Mouse (Mus musculus) MEL (cell line): ENCODE measurements around the gene Stoml3. TPM values are rescaled to one million over a fixed set of nuclear protein-coding genes. Genes with fewer than 3 reads are reported as not detected.
A peak's percentile ranks its signal among the peaks of the same experiment; 100 is the strongest.

Experiments
- DNase-seq: peaks from one replicate; pipeline ENCODE4 v3.0.0; 2011; ENCODE audit warnings: low read depth, low spot score
- H3K27ac ChIP-seq: 2 replicates; pipeline ENCODE4 v1.5.1; 2012; ENCODE audit warnings: low read depth, mild to moderate bottlenecking, control low read depth, low read length, moderate library complexity; ENCODE audit not compliant: control insufficient read depth
- H3K27me3 ChIP-seq, 2 experiments: fragments of 150-350 bp in 1 of 2; sonication (generic) in 1 of 2; 2 replicates each; pipeline ENCODE4 v1.6.1; 2012; ENCODE audit warnings: low read length in 2 of 2, mild to moderate bottlenecking in 2 of 2, improper control_type of control experiment in 1 of 2, moderate library complexity in 1 of 2; ENCODE audit not compliant: insufficient read depth in 2 of 2, control insufficient read depth in 1 of 2
- H3K36me3 ChIP-seq, 2 experiments: 2 replicates each; pipeline ENCODE4 v1.6.1; 2012 to 2014; ENCODE audit warnings: low read length in 2 of 2, improper control_type of control experiment in 1 of 2, inconsistent platforms in 1 of 2, mild to moderate bottlenecking in 1 of 2; ENCODE audit not compliant: insufficient read depth in 2 of 2, control insufficient read depth in 1 of 2
- H3K4me1 ChIP-seq, 2 experiments: fragments of 150-350 bp in 1 of 2; sonication (generic) in 1 of 2; 2 replicates each; pipeline ENCODE4 v1.6.1; 2012; ENCODE audit warnings: low read length in 2 of 2, improper control_type of control experiment in 1 of 2, mild to moderate bottlenecking in 1 of 2; ENCODE audit not compliant: insufficient read depth in 2 of 2, control insufficient read depth in 1 of 2
- H3K4me3 ChIP-seq, 2 experiments: fragments of 150-350 bp in 1 of 2; sonication (generic) in 1 of 2; 2 replicates each; pipeline ENCODE4 v1.5.1; 2012; ENCODE audit warnings: low read depth in 2 of 2, low read length in 2 of 2, mild to moderate bottlenecking in 2 of 2, moderate library complexity in 2 of 2, control low read depth in 1 of 2, improper control_type of control experiment in 1 of 2; ENCODE audit not compliant: control insufficient read depth in 1 of 2, insufficient read depth in 1 of 2
- H3K79me2 ChIP-seq: 2 replicates; pipeline ENCODE4 v1.6.1; 2012; ENCODE audit warnings: mild to moderate bottlenecking, low read length, moderate library complexity; ENCODE audit not compliant: control insufficient read depth, poor library complexity, insufficient read depth
- H3K9ac ChIP-seq: 2 replicates; pipeline ENCODE4 v1.6.1; 2012; ENCODE audit warnings: low read depth, mild to moderate bottlenecking, control low read depth, low read length, moderate library complexity; ENCODE audit not compliant: control insufficient read depth, poor library complexity, severe bottlenecking
- H3K9me3 ChIP-seq: fragments of 150-350 bp; sonication (generic); replicated peaks from 2 replicates; pipeline ENCODE4 v1.6.1; 2012; ENCODE audit warnings: mild to moderate bottlenecking, low read length, improper control_type of control experiment, moderate library complexity; ENCODE audit not compliant: insufficient read depth
- BHLHE40 ChIP-seq: IDR thresholded peaks from 2 replicates; pipeline ENCODE4 v1.6.1; 2012; ENCODE audit warnings: low read depth, mild to moderate bottlenecking, inconsistent platforms, low read length, improper control_type of control experiment, borderline replicate concordance
- CHD1 ChIP-seq: IDR thresholded peaks from 2 replicates; pipeline ENCODE4 v1.6.1; 2012; ENCODE audit warnings: low read depth, mild to moderate bottlenecking, inconsistent platforms, low read length, improper control_type of control experiment
- CHD2 ChIP-seq: IDR thresholded peaks from 2 replicates; pipeline ENCODE4 v1.6.1; 2011; ENCODE audit warnings: low read length, improper control_type of control experiment
- CTCF ChIP-seq, 3 experiments: IDR thresholded peaks in 2 of 3; conservative IDR thresholded peaks in 1 of 3; 2 replicates each; pipeline ENCODE4 v1.5.1; 2011 to 2012; ENCODE audit warnings: low read length in 3 of 3, low read depth in 2 of 3, mild to moderate bottlenecking in 2 of 3, improper control_type of control experiment in 1 of 3, inconsistent platforms in 1 of 3, mixed read lengths in 1 of 3, moderate library complexity in 1 of 3; ENCODE audit not compliant: control insufficient read depth in 1 of 3, insufficient read depth in 1 of 3, poor library complexity in 1 of 3, severe bottlenecking in 1 of 3
- E2F4 ChIP-seq: IDR thresholded peaks from 2 replicates; pipeline ENCODE4 v1.6.1; 2011; ENCODE audit warnings: low read depth, low read length, improper control_type of control experiment, borderline replicate concordance
- EP300 ChIP-seq, 2 experiments: IDR thresholded peaks; 2 replicates each; pipeline ENCODE4 v1.6.1; 2011; ENCODE audit warnings: improper control_type of control experiment in 2 of 2, low read length in 2 of 2, low read depth in 1 of 2, mild to moderate bottlenecking in 1 of 2
- GABPA ChIP-seq: IDR thresholded peaks from 2 replicates; pipeline ENCODE4 v1.6.1; 2012; ENCODE audit warnings: low read depth, mild to moderate bottlenecking, inconsistent platforms, low read length, improper control_type of control experiment, moderate library complexity
- GATA1 ChIP-seq: IDR thresholded peaks from 2 replicates; pipeline ENCODE4 v1.6.1; 2011; ENCODE audit warnings: low read depth, low read length, improper control_type of control experiment
- JUND ChIP-seq: IDR thresholded peaks from 2 replicates; pipeline ENCODE4 v1.6.1; 2011; ENCODE audit warnings: low read depth, mild to moderate bottlenecking, improper control_type of control experiment, low read length
- MAFK ChIP-seq: IDR thresholded peaks from 2 replicates; pipeline ENCODE4 v1.6.1; 2011; ENCODE audit warnings: low read depth, mild to moderate bottlenecking, low read length, improper control_type of control experiment, borderline replicate concordance
- MAX ChIP-seq: IDR thresholded peaks from 2 replicates; pipeline ENCODE4 v1.6.1; 2011; ENCODE audit warnings: low read length, improper control_type of control experiment
- MEF2A ChIP-seq: IDR thresholded peaks from 2 replicates; pipeline ENCODE4 v1.6.1; 2014; ENCODE audit warnings: low read depth, mild to moderate bottlenecking, inconsistent platforms, low read length, improper control_type of control experiment; ENCODE audit not compliant: poor library complexity, insufficient replicate concordance, severe bottlenecking; ENCODE audit errors: extremely low read depth
- MXI1 ChIP-seq: IDR thresholded peaks from 2 replicates; pipeline ENCODE4 v1.6.1; 2011; ENCODE audit warnings: mild to moderate bottlenecking, low read depth, low read length, improper control_type of control experiment
- MYB ChIP-seq: IDR thresholded peaks from 2 replicates; pipeline ENCODE4 v1.6.1; 2011; ENCODE audit warnings: mild to moderate bottlenecking, low read depth, low read length, improper control_type of control experiment
- MYC ChIP-seq: IDR thresholded peaks from 2 replicates; pipeline ENCODE4 v1.6.1; 2011; ENCODE audit warnings: low read depth, mild to moderate bottlenecking, low read length, improper control_type of control experiment, moderate library complexity
- NRF1 ChIP-seq: IDR thresholded peaks from 2 replicates; pipeline ENCODE4 v1.6.1; 2014; ENCODE audit warnings: low read depth, mild to moderate bottlenecking, inconsistent platforms, low read length, improper control_type of control experiment, moderate library complexity; ENCODE audit not compliant: poor library complexity, insufficient read depth, severe bottlenecking
- POLR2A ChIP-seq, 2 experiments: IDR thresholded peaks; 2 replicates each; pipeline ENCODE4 v1.6.1; 2011 to 2012; ENCODE audit warnings: low read length in 2 of 2, mild to moderate bottlenecking in 2 of 2, control low read depth in 1 of 2, improper control_type of control experiment in 1 of 2, low read depth in 1 of 2, moderate library complexity in 1 of 2; ENCODE audit not compliant: control insufficient read depth in 1 of 2, insufficient read depth in 1 of 2, poor library complexity in 1 of 2
- POLR2AphosphoS2 ChIP-seq: IDR thresholded peaks from 2 replicates; pipeline ENCODE4 v1.6.1; 2011; ENCODE audit warnings: low read length, improper control_type of control experiment
- POLR2AphosphoS5 ChIP-seq: IDR thresholded peaks from 2 replicates; pipeline ENCODE4 v1.6.1; 2012; ENCODE audit warnings: low read depth, borderline replicate concordance, mild to moderate bottlenecking, inconsistent platforms, low read length, moderate library complexity, mixed read lengths
- RAD21 ChIP-seq: IDR thresholded peaks from 2 replicates; pipeline ENCODE4 v1.6.1; 2011; ENCODE audit warnings: mild to moderate bottlenecking, low read depth, low read length, improper control_type of control experiment
- SIN3A ChIP-seq: IDR thresholded peaks from 2 replicates; pipeline ENCODE4 v1.6.1; 2012; ENCODE audit warnings: low read length, improper control_type of control experiment, inconsistent platforms
- SMC3 ChIP-seq: IDR thresholded peaks from 2 replicates; pipeline ENCODE4 v1.6.1; 2011; ENCODE audit warnings: low read depth, low read length, improper control_type of control experiment
- TBP ChIP-seq: IDR thresholded peaks from 2 replicates; pipeline ENCODE4 v1.8.0; 2011; ENCODE audit warnings: low read depth, low read length, improper control_type of control experiment
- UBTF ChIP-seq: IDR thresholded peaks from 2 replicates; pipeline ENCODE4 v1.6.1; 2012; ENCODE audit warnings: low read depth, mild to moderate bottlenecking, inconsistent platforms, low read length, improper control_type of control experiment, moderate library complexity, borderline replicate concordance; ENCODE audit not compliant: insufficient read depth
- USF2 ChIP-seq, 2 experiments: IDR thresholded peaks; 2 replicates each; pipeline ENCODE4 v1.6.1; 2011 to 2012; ENCODE audit warnings: improper control_type of control experiment in 2 of 2, low read length in 2 of 2, borderline replicate concordance in 1 of 2, inconsistent platforms in 1 of 2, low read depth in 1 of 2, mild to moderate bottlenecking in 1 of 2; ENCODE audit not compliant: insufficient read depth in 1 of 2
- ZC3H11A ChIP-seq: IDR thresholded peaks from 2 replicates; pipeline ENCODE4 v1.6.1; 2012; ENCODE audit warnings: low read depth, mild to moderate bottlenecking, inconsistent platforms, low read length, improper control_type of control experiment
- ZKSCAN1 ChIP-seq: IDR thresholded peaks from 2 replicates; pipeline ENCODE4 v1.6.1; 2012; ENCODE audit warnings: low read depth, mild to moderate bottlenecking, inconsistent platforms, low read length, improper control_type of control experiment, moderate library complexity
- ZNF384 ChIP-seq: IDR thresholded peaks from 2 replicates; pipeline ENCODE4 v1.6.1; 2012; ENCODE audit warnings: low read depth, mild to moderate bottlenecking, inconsistent platforms, low read length, improper control_type of control experiment
- polyA plus RNA-seq, 2 experiments: library from polyadenylated mRNA; stranded (reverse) in 1 of 2; unstranded in 1 of 2; fragments of >175 nt in 1 of 2; fragments of >200 nt in 1 of 2; gene quantifications; 2 replicates each; pipeline versions ENCODE4 v1.2.1 to v1.2.4; 2012; ENCODE audit warnings: low replicate concordance in 2 of 2, low read depth in 1 of 2; ENCODE audit not compliant: insufficient read length in 2 of 2, insufficient read depth in 1 of 2, missing spikeins in 1 of 2
- total RNA-seq: library from RNA; depleted of rRNA; stranded (reverse); fragments of 300-350 nt; gene quantifications from 2 replicates; pipeline ENCODE4 v1.2.3, GENCODE M21; 2012

The Stoml3 gene
- total and polyA plus RNA-seq, 3 experiments, result not detected

GRCm38 (mm10) chr3:53446801-53447200, 41.7 kb upstream of the Stoml3 start:
- no peak overlapping the region for H3K27ac ChIP-seq
- no peak for DNase-seq
- H3K4me1 ChIP-seq, result no peaks in the 10 kb centered on the region
- no peaks in the 10 kb centered on the region for H3K79me2 ChIP-seq
- H3K9ac ChIP-seq, result no peak overlapping the region
- no peaks in the 10 kb centered on the region for H3K9me3 ChIP-seq
- TF ChIP-seq ZKSCAN1 (no peak), MYC (no peak), USF2 (IDR thresholded peaks at IDR 0.05; ENCODE audit: borderline replicate concordance in 1 of 2, insufficient read depth in 1 of 2, low read depth in 1 of 2, low read length in 2 of 2) (no peak), POLR2AphosphoS5 (no peak), E2F4 (no peak), GABPA (no peak), TBP (no peak), JUND (no peak), MYB (no peak), POLR2A (IDR thresholded peaks at IDR 0.05; ENCODE audit: control insufficient read depth in 1 of 2, insufficient read depth in 1 of 2, low read depth in 1 of 2, low read length in 2 of 2, poor library complexity in 1 of 2) (no peak), MEF2A (no peak), EP300 (IDR thresholded peaks at IDR 0.05; ENCODE audit: low read depth in 1 of 2, low read length in 2 of 2) (no peak), NRF1 (no peak), MAX (no peak)
- no peaks in the 10 kb centered on the region for H3K27me3 ChIP-seq
- no peak overlapping the region for H3K4me3 ChIP-seq
- 0 out of 4 replicates have a peak, but pooled peaks cover 0 to 2% of the 10 kb centered on the region in 2 experiments for H3K36me3 ChIP-seq

DNA sequence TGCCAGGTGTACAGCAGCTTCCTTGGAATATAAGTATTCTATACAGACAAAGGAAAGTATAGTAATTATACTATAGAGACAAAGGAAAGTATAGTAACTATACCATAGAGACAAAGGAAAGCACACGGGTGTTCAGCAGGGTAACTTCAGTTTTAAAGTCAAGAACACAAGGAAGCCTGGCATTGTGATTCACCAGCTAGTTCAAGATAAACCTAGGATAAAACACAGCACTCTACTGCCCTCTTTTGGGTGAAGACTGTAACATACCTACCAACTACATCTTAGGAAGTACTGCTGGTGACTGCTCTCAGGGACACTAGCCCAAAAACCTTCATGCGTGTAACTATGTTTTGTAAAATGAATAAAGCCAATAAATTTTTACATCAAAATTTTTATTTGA, 40.2 kb upstream of the Stoml3 start:
- H3K27ac ChIP-seq, result no peak overlapping the region
- DNase-seq, result peak; percentile 87
- H3K9me3 ChIP-seq, result no peaks in the 10 kb centered on the region
- no peaks in the 10 kb centered on the region for H3K4me1 ChIP-seq
- no peak for TF ChIP-seq MAX
- no peak for TF ChIP-seq UBTF
- no peak for TF ChIP-seq GABPA
- TF ChIP-seq EP300 (IDR thresholded peaks at IDR 0.05; ENCODE audit: low read depth in 1 of 2, low read length in 2 of 2), result peak in 1 of 2 experiments; percentile 29; a peak in 1 of 4 replicates
- TF ChIP-seq CHD1, result no peak
- peak; percentile 50 for TF ChIP-seq ZC3H11A
- no peak for TF ChIP-seq MAFK
- TF ChIP-seq JUND, result 0 out of 2 replicates have a peak, but pooled peaks have one; percentile 40
- no peak for TF ChIP-seq CHD2
- no peak for TF ChIP-seq ZNF384
- peak; percentile 66 for TF ChIP-seq SMC3
- peak; percentile 54 for TF ChIP-seq GATA1
- no peak for TF ChIP-seq POLR2AphosphoS2
- TF ChIP-seq SIN3A, result peak; percentile 39; the same call in 1 of the 2 replicates
- no peak for TF ChIP-seq MXI1
- TF ChIP-seq CTCF (IDR thresholded peaks at IDR 0.05 in 2 of 3, conservative IDR thresholded peaks at IDR 0.05 in 1 of 3; ENCODE audit: control insufficient read depth in 1 of 3, insufficient read depth in 1 of 3, low read depth in 2 of 3, low read length in 3 of 3, poor library complexity in 1 of 3, severe bottlenecking in 1 of 3), result peak in 2 of 3 experiments; percentile 60 to 78; a peak in 4 of 6 replicates
- no peak for TF ChIP-seq USF2 (IDR thresholded peaks at IDR 0.05; ENCODE audit: borderline replicate concordance in 1 of 2, insufficient read depth in 1 of 2, low read depth in 1 of 2, low read length in 2 of 2)
- no peak for TF ChIP-seq MEF2A
- no peak for TF ChIP-seq ZKSCAN1
- TF ChIP-seq RAD21, result peak; percentile 81
- no peak for TF ChIP-seq BHLHE40
- peaks cover 0 to 2% of the 10 kb centered on the region in 2 experiments; a peak in 1 of 4 replicates for H3K36me3 ChIP-seq
- H3K4me3 ChIP-seq, result no peak overlapping the region
- no peaks in the 10 kb centered on the region for H3K79me2 ChIP-seq
- no peaks in the 10 kb centered on the region for H3K27me3 ChIP-seq
- H3K9ac ChIP-seq, result no peak overlapping the region
